28 mouse cellular contexts compared by ENCODE assay signal in the genomic region with DNA sequence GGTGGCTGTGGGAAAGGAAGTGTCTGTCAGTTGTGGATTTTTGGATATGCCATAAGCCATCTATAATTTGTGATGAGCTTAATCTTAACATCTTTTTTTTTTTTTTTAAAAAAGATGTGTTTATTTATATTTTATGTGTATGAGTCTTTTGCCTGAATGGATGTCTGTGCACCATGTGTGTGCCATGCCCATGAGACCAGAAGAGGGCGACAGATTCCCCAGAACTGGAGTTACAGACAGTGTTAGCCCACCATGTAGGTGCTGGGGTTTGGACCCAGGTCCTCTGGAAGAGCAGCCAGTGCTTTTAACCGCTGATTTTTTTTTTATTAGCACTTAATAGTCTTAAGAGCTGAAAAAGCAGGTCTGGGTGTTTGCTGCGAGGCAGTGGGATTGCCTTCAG.
A peak's percentile ranks its signal among the peaks of the same experiment; 100 is the strongest.
DNase-seq lines count a peak whose midpoint lies in the region; ATAC-seq and TF ChIP-seq lines count a peak whose summit lies in the region.
"Had no signal": no experiment of that assay in that cellular context is flagged by ENCODE, and none has a peak within 500 bp of the region (broad histone marks: within the 10 kb centered on the region; RNA-seq: fewer than 3 reads in every experiment).

No protein-coding gene starts in this region.

- peaks cover 10% of the 10 kb centered on the region for H3K4me1 ChIP-seq in hindbrain, postnatal 0 days (ENCODE audit: insufficient read depth, low read length)
- peaks cover 17% of the 10 kb centered on the region for H3K4me1 ChIP-seq in hindbrain, embryonic 12.5 days
- H3K4me1 ChIP-seq in liver, adult 2 months (ENCODE audit: control insufficient read depth, insufficient read depth, low read length), result peaks cover 4% of the 10 kb centered on the region
- peaks cover 18% of the 10 kb centered on the region for H3K4me1 ChIP-seq in midbrain, postnatal 0 days (ENCODE audit: insufficient read depth, low read length)
- H3K4me1 ChIP-seq in midbrain, embryonic 10.5 days, result peaks cover 32% of the 10 kb centered on the region
- no peaks in the 10 kb centered on the region; the same call in 1 of the 2 replicates for H3K4me1 ChIP-seq in stomach, postnatal 0 days (replicated peaks; ENCODE audit: control insufficient read depth, insufficient read depth)

- peaks cover 5% of the 10 kb centered on the region; the same call in 1 of the 2 replicates for H3K79me2 ChIP-seq in liver, adult 2 months (ENCODE audit: control insufficient read depth, insufficient read depth, low read length)

- H3K36me3 ChIP-seq in hindbrain, postnatal 0 days (ENCODE audit: insufficient read depth, low read length), result no peaks in the 10 kb centered on the region
- H3K36me3 ChIP-seq in hindbrain, embryonic 12.5 days, result no peaks in the 10 kb centered on the region
- peaks cover 3% of the 10 kb centered on the region; the same call in 1 of the 2 replicates for H3K36me3 ChIP-seq in liver, adult 2 months (ENCODE audit: control insufficient read depth, insufficient read depth, low read length)
- H3K36me3 ChIP-seq in midbrain, postnatal 0 days (ENCODE audit: insufficient read depth, low read length), result no peaks in the 10 kb centered on the region
- H3K36me3 ChIP-seq in midbrain, embryonic 10.5 days, result 0 out of 2 replicates have a peak, but pooled peaks cover 4% of the 10 kb centered on the region
- peaks cover 3% of the 10 kb centered on the region; the same call in 1 of the 2 replicates for H3K36me3 ChIP-seq in stomach, postnatal 0 days (ENCODE audit: control insufficient read depth, insufficient read depth, low read length)
- H3K36me3 ChIP-seq: forebrain, embryonic 10.5 days; forebrain, embryonic 15.5 days; neural tube, embryonic 12.5 days had no signal

- H3K27me3 ChIP-seq in hindbrain, postnatal 0 days (ENCODE audit: insufficient read depth, low read length), result no peaks in the 10 kb centered on the region
- H3K27me3 ChIP-seq in hindbrain, embryonic 12.5 days, result peaks cover 4% of the 10 kb centered on the region; the same call in 1 of the 2 replicates
- H3K27me3 ChIP-seq in liver, adult 2 months (ENCODE audit: control insufficient read depth, insufficient read depth, low read length), result no peaks in the 10 kb centered on the region
- no peaks in the 10 kb centered on the region for H3K27me3 ChIP-seq in midbrain, postnatal 0 days (ENCODE audit: insufficient read depth, low read length)
- no peaks in the 10 kb centered on the region; the same call in 1 of the 2 replicates for H3K27me3 ChIP-seq in midbrain, embryonic 10.5 days (ENCODE audit: low read depth, poor library complexity, severe bottlenecking)
- no peaks in the 10 kb centered on the region for H3K27me3 ChIP-seq in stomach, postnatal 0 days (ENCODE audit: control insufficient read depth, insufficient read depth, low read length)
- H3K27me3 ChIP-seq: embryonic facial prominence, embryonic 13.5 days; forebrain, embryonic 15.5 days; limb, embryonic 13.5 days; neural tube, embryonic 12.5 days; Patski had no signal

- no peak for TF ChIP-seq POLR2A in liver, adult 2 months (IDR thresholded peaks at IDR 0.05; ENCODE audit: extremely low read depth, insufficient read depth, low read length)

- DNase-seq in hindbrain, postnatal 0 days (ENCODE audit: low spot score), result no peak
- DNase-seq in liver, adult 2 months (ENCODE audit: extremely low read depth, low read depth, low spot score), result no peak
- no peak for DNase-seq in liver
- DNase-seq in midbrain, postnatal 0 days (ENCODE audit: low spot score), result no peak
- no peak for DNase-seq in midbrain, embryonic 10.5 days (ENCODE audit: low spot score)
- DNase-seq in stomach, postnatal 0 days (ENCODE audit: low spot score), result no peak
- DNase-seq: adrenal gland, postnatal 25 days; cerebellum, adult 18-20 months; cerebellum, postnatal 10 days; heart, postnatal 36 days; kidney, adult 18-20 months; right cerebral cortex, adult 18-20 months; right cerebral cortex, postnatal 4 days; thymus, postnatal 4 days had no signal

- H3K4me2 ChIP-seq in hindbrain, postnatal 0 days (ENCODE audit: low read depth, low read length), result no peak overlapping the region
- no peak overlapping the region for H3K4me2 ChIP-seq in hindbrain, embryonic 12.5 days (replicated peaks)
- H3K4me2 ChIP-seq in midbrain, postnatal 0 days (ENCODE audit: low read depth, low read length, poor library complexity, severe bottlenecking), result no peak overlapping the region
- H3K4me2 ChIP-seq in stomach, postnatal 0 days (replicated peaks; ENCODE audit: low read depth), result no peak overlapping the region
- H3K4me2 ChIP-seq: embryonic facial prominence, embryonic 13.5 days; forebrain, embryonic 15.5 days; hindbrain, embryonic 13.5 days; limb, embryonic 13.5 days; midbrain, embryonic 11.5 days; neural tube, embryonic 12.5 days had no signal

- TF ChIP-seq CTCF in hindbrain, postnatal 0 days (IDR thresholded peaks at IDR 0.05; ENCODE audit: low read depth), result 0 out of 2 replicates have a peak, but pooled peaks have one; percentile 12
- TF ChIP-seq CTCF in liver, adult 2 months (IDR thresholded peaks at IDR 0.05; ENCODE audit: low read depth, low read length), result peak; percentile 16; the same call in 1 of the 2 replicates
- peak; percentile 33 for TF ChIP-seq CTCF in midbrain, postnatal 0 days (IDR thresholded peaks at IDR 0.05)
- 0 out of 2 replicates have a peak, but pooled peaks have one; percentile 27 for TF ChIP-seq CTCF in stomach, postnatal 0 days (IDR thresholded peaks at IDR 0.05; ENCODE audit: low read depth)

- H3K9ac ChIP-seq in hindbrain, postnatal 0 days (replicated peaks; ENCODE audit: low read length), result no peak overlapping the region
- no peak overlapping the region for H3K9ac ChIP-seq in hindbrain, embryonic 12.5 days
- H3K9ac ChIP-seq in liver, adult 2 months (ENCODE audit: low read depth, low read length), result no peak overlapping the region
- no peak overlapping the region for H3K9ac ChIP-seq in midbrain, postnatal 0 days (replicated peaks; ENCODE audit: low read length, poor library complexity, severe bottlenecking)
- no peak overlapping the region for H3K9ac ChIP-seq in stomach, postnatal 0 days (ENCODE audit: low read length)
- H3K9ac ChIP-seq: embryonic facial prominence, embryonic 13.5 days; forebrain, embryonic 15.5 days; hindbrain, embryonic 13.5 days; limb, embryonic 13.5 days; neural tube, embryonic 12.5 days had no signal

- WGBS in hindbrain, postnatal 0 days, result 88% methylated on average over 3 of the region's 3 CpGs
- WGBS in hindbrain, embryonic 12.5 days, result 88% methylated on average over 3 of the region's 3 CpGs
- 93% methylated on average over 3 of the region's 3 CpGs for WGBS in liver, adult 2 months
- 93% methylated on average over 3 of the region's 3 CpGs for WGBS in midbrain, postnatal 0 days
- WGBS in midbrain, embryonic 10.5 days, result 92% methylated on average over 3 of the region's 3 CpGs
- WGBS in stomach, postnatal 0 days, result 93% methylated on average over 3 of the region's 3 CpGs

- ATAC-seq in hindbrain, postnatal 0 days, result no peak
- ATAC-seq in hindbrain, embryonic 12.5 days (ENCODE audit: low FRiP score), result no peak
- no peak for ATAC-seq in midbrain, postnatal 0 days (ENCODE audit: low FRiP score)
- ATAC-seq in stomach, postnatal 0 days (ENCODE audit: low FRiP score, low TSS enrichment), result no peak
- ATAC-seq in CD4-positive, CD25-positive, alpha-beta regulatory T cell, adult 4 months, result no peak
- ATAC-seq: forebrain, embryonic 15.5 days; midbrain, embryonic 16.5 days; Patski had no signal

- H3K27ac ChIP-seq in hindbrain, postnatal 0 days, result no peak overlapping the region
- no peak overlapping the region for H3K27ac ChIP-seq in hindbrain, embryonic 12.5 days
- no peak overlapping the region for H3K27ac ChIP-seq in liver, adult 2 months (replicated peaks; ENCODE audit: insufficient read depth, low read depth, low read length)
- no peak overlapping the region for H3K27ac ChIP-seq in midbrain, postnatal 0 days (ENCODE audit: low read depth, low read length)
- no peak overlapping the region for H3K27ac ChIP-seq in midbrain, embryonic 10.5 days (replicated peaks)
- no peak overlapping the region for H3K27ac ChIP-seq in stomach, postnatal 0 days (replicated peaks)
- H3K27ac ChIP-seq: embryonic facial prominence, embryonic 13.5 days; forebrain, embryonic 10.5 days; forebrain, embryonic 15.5 days; hindbrain, embryonic 13.5 days; kidney, postnatal 0 days; limb, embryonic 13.5 days; neural tube, embryonic 12.5 days had no signal

- no peak for TF ChIP-seq EP300 in stomach, postnatal 0 days (optimal IDR thresholded peaks at IDR 0.05)

- H3K9me3 ChIP-seq in hindbrain, postnatal 0 days (ENCODE audit: low read length), result no peaks in the 10 kb centered on the region
- H3K9me3 ChIP-seq in hindbrain, embryonic 12.5 days (replicated peaks), result no peaks in the 10 kb centered on the region; the same call in 1 of the 2 replicates
- H3K9me3 ChIP-seq in midbrain, postnatal 0 days (ENCODE audit: low read length), result no peaks in the 10 kb centered on the region
- H3K9me3 ChIP-seq in midbrain, embryonic 10.5 days (replicated peaks), result no peaks in the 10 kb centered on the region; the same call in 1 of the 2 replicates
- no peaks in the 10 kb centered on the region for H3K9me3 ChIP-seq in stomach, postnatal 0 days (ENCODE audit: control insufficient read depth, low read length)
- H3K9me3 ChIP-seq: embryonic facial prominence, embryonic 13.5 days; forebrain, embryonic 10.5 days; forebrain, embryonic 15.5 days; G1E; hindbrain, embryonic 13.5 days; limb, embryonic 13.5 days; neural tube, embryonic 12.5 days had no signal

- no peak overlapping the region for H3K4me3 ChIP-seq in hindbrain, postnatal 0 days (ENCODE audit: low read length)
- no peak overlapping the region for H3K4me3 ChIP-seq in hindbrain, embryonic 12.5 days
- no peak overlapping the region for H3K4me3 ChIP-seq in liver, adult 2 months (ENCODE audit: insufficient read depth, low read depth, low read length)
- no peak overlapping the region for H3K4me3 ChIP-seq in midbrain, postnatal 0 days (ENCODE audit: low read depth, low read length)
- no peak overlapping the region for H3K4me3 ChIP-seq in midbrain, embryonic 10.5 days
- H3K4me3 ChIP-seq in stomach, postnatal 0 days (ENCODE audit: low read depth, low read length), result no peak overlapping the region
- H3K4me3 ChIP-seq: embryonic facial prominence, embryonic 13.5 days; forebrain, embryonic 10.5 days; forebrain, embryonic 15.5 days; hindbrain, embryonic 13.5 days; limb, embryonic 13.5 days; myocyte; neural tube, embryonic 12.5 days had no signal
